Mouse (Mus musculus) lung, postnatal 14 days (tissue): ENCODE measurements at regions not wholly inside any gene's neighbourhood (a gene's known extent, or its start where the extent isn't known, plus 50 kb on each side); places are given as distances from the start of the nearest gene placed in this dataset.
"Not testable (repeated sequence)": the region's sequence is repeated elsewhere in the genome, so short reads cannot be mapped to it uniquely, and the experiment has no call there.

Source experiments
- DNase-seq: peaks from one replicate; pipeline ENCODE4 v3.0.0; 2021

- not testable (repeated sequence) for DNase-seq
Observed at GRCm38 (mm10) chr1:112486046-112486445, 621.3 kb upstream of the Dsel start.

- peak; percentile 5 for DNase-seq
Observed at GRCm38 (mm10) chr1:112456047-112456446, 591.3 kb upstream of the Dsel start.

DNA sequence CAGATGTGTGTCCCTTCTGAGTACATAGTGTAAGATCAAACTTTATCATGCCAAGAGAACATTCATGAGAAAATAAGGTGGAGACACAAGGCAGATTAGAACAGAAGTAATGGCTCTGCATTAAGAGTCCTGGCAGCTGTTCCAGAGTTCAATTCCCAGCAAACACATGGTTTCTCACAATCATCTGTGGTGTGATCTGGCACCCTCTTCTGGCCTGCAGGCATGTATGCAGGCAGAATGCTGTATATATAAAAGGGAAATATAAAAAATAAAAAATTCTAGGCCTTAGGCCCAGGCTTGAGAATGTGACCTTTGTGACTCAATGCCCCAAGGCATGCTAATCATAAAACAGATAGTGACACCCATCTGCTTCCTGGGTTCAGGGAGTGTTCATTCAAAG, 587.7 kb upstream of the Dsel start:
- DNase-seq = no peak

- no peak for DNase-seq
Observed at GRCm38 (mm10) chr1:112451622-112452021, 586.9 kb upstream of the Dsel start.

- no peak for DNase-seq
Observed at GRCm38 (mm10) chr1:112439109-112439508, 574.4 kb upstream of the Dsel start.

GRCm38 (mm10) chr1:112416350-112417083, 551.8 kb upstream of the Dsel start:
- DNase-seq = no peak

- DNase-seq = peak; percentile 3
Observed at GRCm38 (mm10) chr1:112388807-112389206, 524.1 kb upstream of the Dsel start.

DNA sequence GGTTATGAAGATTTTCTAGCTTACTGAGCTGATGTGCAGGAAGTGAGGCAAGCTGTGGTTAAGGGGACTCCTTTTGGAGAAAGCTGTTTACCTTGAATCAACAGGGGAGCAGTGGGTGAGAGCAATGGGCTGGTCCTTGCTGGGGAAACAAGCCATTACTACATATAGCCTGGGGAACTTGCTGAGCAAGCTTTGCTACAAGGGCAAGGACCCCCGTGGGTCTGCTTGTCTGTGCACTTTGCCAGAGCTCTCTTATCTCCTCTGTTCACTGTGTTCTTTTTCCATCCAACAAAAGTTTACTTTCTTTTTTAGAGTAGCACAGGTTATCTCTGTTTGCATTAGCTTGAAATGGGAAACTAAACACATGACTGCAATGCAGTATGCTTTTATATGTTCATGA, 519.3 kb upstream of the Dsel start:
- DNase-seq = no peak

DNA sequence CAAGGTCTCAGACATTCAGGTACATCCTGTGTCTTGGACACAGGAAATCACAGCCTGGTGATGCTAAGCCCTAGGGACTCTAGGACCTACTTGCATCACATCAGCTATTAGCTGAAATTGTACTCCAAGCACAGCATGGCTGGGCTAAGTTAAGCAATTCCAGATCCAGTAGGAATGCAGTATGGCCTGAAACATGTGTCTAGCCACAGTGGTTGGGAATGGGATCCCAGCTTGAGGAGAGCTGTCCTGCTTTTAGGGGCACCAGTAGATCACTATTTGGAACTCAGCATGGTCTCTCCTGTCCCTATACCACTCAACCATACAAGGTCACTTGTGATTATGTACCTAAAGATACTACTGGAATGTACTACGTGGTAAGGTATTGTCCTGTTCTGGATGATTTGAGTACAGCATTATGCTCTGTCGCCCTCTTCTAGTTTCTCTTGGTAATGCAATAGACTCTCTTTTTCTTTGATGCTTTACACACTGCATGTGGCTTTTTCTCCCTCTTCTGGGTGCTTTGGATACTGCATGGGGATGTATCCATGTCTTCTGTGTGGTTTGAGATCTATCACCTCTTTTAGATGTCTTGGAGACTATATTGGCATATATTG, 515.0 kb upstream of the Dsel start:
- no peak for DNase-seq

GRCm38 (mm10) chr1:112378660-112379059, 513.9 kb upstream of the Dsel start:
- no peak for DNase-seq

DNA sequence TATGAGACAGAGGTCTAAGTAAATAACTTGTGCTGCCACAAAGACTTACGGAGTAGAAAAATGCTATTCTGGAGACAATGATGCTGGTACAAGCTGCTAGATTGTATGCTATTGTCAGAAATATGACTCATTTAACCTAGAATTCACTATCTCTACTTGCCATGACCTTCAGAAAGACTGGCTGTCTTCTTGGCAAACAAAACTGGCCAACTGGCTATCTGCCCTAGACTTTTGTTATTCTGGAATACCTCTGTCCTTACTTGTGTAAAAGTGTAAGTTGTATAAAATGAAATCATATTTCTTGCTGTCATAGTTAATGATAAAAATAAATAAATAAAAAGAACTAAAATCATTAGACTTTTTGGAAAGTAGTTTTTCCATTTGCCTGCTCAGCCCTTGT, 491.1 kb upstream of the Dsel start:
- no peak for DNase-seq
